Mouse (Mus musculus) lung, postnatal 0 days (tissue): Measurements from ENCODE around the gene Gm9639. TPM values are rescaled to one million over a fixed set of nuclear protein-coding genes. Genes with fewer than 3 reads are reported as not detected.
"Not testable (repeated sequence)": the region's sequence is repeated elsewhere in the genome, so short reads cannot be mapped to it uniquely, and the experiment has no call there.

Experiments
- ATAC-seq: fragments of 200-750 bp; cut with Nextera tagmentation; 2 replicates; pipeline ENCODE4 v1.8.0; 2017; ENCODE audit warnings: moderate library complexity
- DNase-seq: peaks from one replicate; pipeline ENCODE4 v3.0.0-alpha.2; 2016; ENCODE audit warnings: low spot score
- H3K27ac ChIP-seq: fragments of 300-500 bp; sonication (generic); 2 replicates; pipeline ENCODE4 v1.5.1; 2014; ENCODE audit warnings: antibody characterized with exemption, mild to moderate bottlenecking, low read length, mixed read lengths
- H3K27me3 ChIP-seq: fragments of 300-500 bp; sonication (generic); replicated peaks from 2 replicates; pipeline ENCODE4 v1.6.1; 2014; ENCODE audit warnings: low read length, mixed read lengths; ENCODE audit not compliant: insufficient read depth
- H3K36me3 ChIP-seq: fragments of 300-500 bp; sonication (generic); 2 replicates; pipeline ENCODE4 v1.6.1; 2014; ENCODE audit warnings: low read length, mixed read lengths; ENCODE audit not compliant: insufficient read depth
- H3K4me1 ChIP-seq: fragments of 300-500 bp; sonication (generic); 2 replicates; pipeline ENCODE4 v1.6.1; 2014; ENCODE audit warnings: antibody characterized with exemption, low read depth, low read length, mixed read lengths; ENCODE audit not compliant: insufficient read depth
- H3K4me2 ChIP-seq: fragments of 300-500 bp; sonication (generic); replicated peaks from 2 replicates; pipeline ENCODE4 v1.6.1; 2014; ENCODE audit warnings: low read depth, mild to moderate bottlenecking, low read length, moderate library complexity, mixed read lengths
- H3K4me3 ChIP-seq: fragments of 300-500 bp; sonication (generic); 2 replicates; pipeline ENCODE4 v1.5.1; 2014; ENCODE audit warnings: low read depth, low read length
- H3K9ac ChIP-seq: fragments of 300-500 bp; sonication (generic); replicated peaks from 2 replicates; pipeline ENCODE4 v1.6.1; 2014; ENCODE audit warnings: low read depth, mild to moderate bottlenecking
- H3K9me3 ChIP-seq: fragments of 300-500 bp; sonication (generic); 2 replicates; pipeline ENCODE4 v1.6.1; 2016; ENCODE audit warnings: low read length, mixed read lengths
- CTCF ChIP-seq: IDR thresholded peaks from 2 replicates; pipeline ENCODE4 v1.5.1; 2016; ENCODE audit warnings: antibody characterized with exemption, mild to moderate bottlenecking
- EP300 ChIP-seq: IDR thresholded peaks from 2 replicates; pipeline ENCODE4 v1.6.1; 2016; ENCODE audit warnings: antibody characterized with exemption, mild to moderate bottlenecking, control low read depth
- WGBS: fragments of 180-500 bp; shearing (Covaris S2); extraction: QIAGEN DNeasy Blood & Tissue Kit; methylation state at CpG from one replicate; pipeline ENCODE4 v1.1.7; 2014; 5-methylcytosine and 5-hydroxymethylcytosine counted together
- polyA plus RNA-seq: library from polyadenylated mRNA; unstranded; fragments of >200 nt; fragmentation: Nextera tagmentation; extraction: Ambion mirVana; gene quantifications from 2 replicates; pipeline ENCODE4 v1.2.1, GENCODE M21; 2015

Gene Gm9639
- polyA plus RNA-seq, 1 experiment from 2014 or later = not detected

DNA sequence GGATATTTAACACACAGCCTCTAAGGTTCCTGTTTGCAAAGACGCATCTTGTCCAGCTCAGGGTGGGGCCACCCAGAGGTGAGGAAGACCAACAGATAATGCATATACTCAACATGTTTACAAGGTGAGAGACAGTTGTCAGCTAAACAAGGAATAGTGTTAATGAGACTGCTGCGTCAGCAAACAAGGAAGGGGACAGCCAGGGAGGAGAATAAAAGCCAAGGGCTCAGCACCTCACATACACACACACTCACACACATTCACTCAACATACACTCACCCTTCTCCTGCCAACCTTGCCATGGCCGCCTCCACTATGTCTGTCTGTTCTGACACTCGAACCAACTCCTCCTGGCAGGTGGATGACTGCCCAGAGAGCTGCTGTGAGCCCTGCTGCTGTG is 19.5 kb upstream of the Gm9639 start, which contains the start of gene Gm2696:
Gm2696 (plus strand) TSS at position 301 of the 400 bp plus-strand sequence.
- Histone ChIP-seq H3K27ac (no peak within 1 kb of the TSS), H3K9me3 (no peaks in the 10 kb centered on the region), H3K4me3 (no peak within 1 kb of the TSS), H3K4me1 (no peaks in the 10 kb centered on the region), H3K4me2 (no peak within 1 kb of the TSS), H3K9ac (no peak within 1 kb of the TSS), H3K27me3 (no peaks in the 10 kb centered on the region), H3K36me3 (no peaks in the 10 kb centered on the region)
- ATAC-seq (no peak), DNase-seq (no peak)
- TF ChIP-seq EP300 = no peak
- no peak for TF ChIP-seq CTCF
- 34% methylated on average over 4 of the region's 4 CpGs for WGBS

- Histone ChIP-seq H3K9ac (no peak within 1 kb of the TSS), H3K4me3 (no peak within 1 kb of the TSS), H3K9me3 (no peaks in the 10 kb centered on the region), H3K27me3 (no peaks in the 10 kb centered on the region), H3K4me2 (no peak within 1 kb of the TSS), H3K27ac (no peak within 1 kb of the TSS), H3K36me3 (no peaks in the 10 kb centered on the region), H3K4me1 (no peaks in the 10 kb centered on the region)
- 45% methylated on average over 5 of the region's 5 CpGs for WGBS
- no peak for TF ChIP-seq CTCF
- no peak for TF ChIP-seq EP300
- no peak for DNase-seq
- no peak for ATAC-seq
Observed at GRCm38 (mm10) chr10:77811743-77812142, 16.9 kb upstream of the Gm9639 start, which contains the start of gene Gm9507. Gm9507 (minus strand) TSS chr10:77811843.

DNA sequence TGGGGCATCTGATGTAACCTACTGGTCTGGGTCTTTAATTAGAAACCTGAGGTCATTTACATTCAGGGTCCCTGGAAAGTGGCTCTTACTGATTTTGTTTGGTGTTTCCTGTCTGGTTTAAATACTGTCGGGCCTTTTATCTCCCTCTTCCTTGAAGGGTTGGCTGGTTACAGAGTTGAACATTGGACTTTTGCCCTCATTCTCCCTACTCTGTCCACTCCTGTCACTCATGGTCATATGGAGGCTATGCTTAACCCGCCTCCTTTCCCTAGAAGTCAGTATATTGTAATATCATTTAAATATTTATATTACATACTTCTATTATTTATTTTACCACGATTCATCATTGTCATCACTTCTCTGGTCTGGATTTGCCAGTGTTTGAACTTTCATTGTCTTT is 9.2 kb upstream of the Gm9639 start:
- ATAC-seq (0 out of 2 replicates have a peak, but pooled peaks have one; percentile 28), DNase-seq (no peak)
- H3K9ac ChIP-seq = no peak overlapping the region
- H3K36me3 ChIP-seq = no peaks in the 10 kb centered on the region
- TF ChIP-seq CTCF (no peak), EP300 (no peak)
- no peaks in the 10 kb centered on the region for H3K27me3 ChIP-seq
- 37% methylated on average over 3 of the region's 3 CpGs for WGBS
- H3K4me1 ChIP-seq = no peaks in the 10 kb centered on the region
- no peak overlapping the region for H3K27ac ChIP-seq
- H3K4me2 ChIP-seq = no peak overlapping the region
- H3K4me3 ChIP-seq = no peak overlapping the region
- no peaks in the 10 kb centered on the region for H3K9me3 ChIP-seq

DNA sequence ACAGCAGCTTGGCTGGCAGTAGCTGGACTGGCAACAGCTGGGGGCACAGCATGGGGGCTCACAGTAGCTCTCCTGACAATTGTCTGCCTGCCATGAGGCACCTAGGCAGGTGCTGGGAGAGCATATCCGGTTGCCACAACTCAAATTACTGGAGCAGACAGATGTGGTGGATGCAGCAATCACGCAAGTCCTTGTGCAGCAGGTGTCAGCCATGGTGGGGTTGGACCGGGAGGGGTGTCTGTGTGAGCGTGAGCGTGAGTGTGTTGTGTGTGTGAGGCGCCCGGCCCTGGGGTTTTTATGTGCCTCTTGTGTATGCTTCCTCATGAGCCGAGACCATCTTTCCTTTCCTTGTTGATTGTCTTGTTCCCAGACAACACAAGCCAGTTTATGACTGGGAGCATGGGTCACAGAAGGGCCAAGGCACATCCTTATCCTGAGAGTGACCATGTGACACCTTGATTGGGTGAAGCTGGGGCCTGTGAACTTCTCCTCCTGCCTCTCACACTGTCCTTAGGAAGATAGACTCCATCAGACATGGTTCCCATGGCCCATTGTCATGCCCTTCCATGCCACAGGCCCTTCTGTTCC is 4.1 kb upstream of the Gm9639 start, which contains the start of gene Gm19668:
Gm19668 (minus strand) TSS at position 213 of the 588 bp plus-strand sequence.
- ATAC-seq = no peak
- 59% methylated on average over 8 of the region's 8 CpGs for WGBS

DNA sequence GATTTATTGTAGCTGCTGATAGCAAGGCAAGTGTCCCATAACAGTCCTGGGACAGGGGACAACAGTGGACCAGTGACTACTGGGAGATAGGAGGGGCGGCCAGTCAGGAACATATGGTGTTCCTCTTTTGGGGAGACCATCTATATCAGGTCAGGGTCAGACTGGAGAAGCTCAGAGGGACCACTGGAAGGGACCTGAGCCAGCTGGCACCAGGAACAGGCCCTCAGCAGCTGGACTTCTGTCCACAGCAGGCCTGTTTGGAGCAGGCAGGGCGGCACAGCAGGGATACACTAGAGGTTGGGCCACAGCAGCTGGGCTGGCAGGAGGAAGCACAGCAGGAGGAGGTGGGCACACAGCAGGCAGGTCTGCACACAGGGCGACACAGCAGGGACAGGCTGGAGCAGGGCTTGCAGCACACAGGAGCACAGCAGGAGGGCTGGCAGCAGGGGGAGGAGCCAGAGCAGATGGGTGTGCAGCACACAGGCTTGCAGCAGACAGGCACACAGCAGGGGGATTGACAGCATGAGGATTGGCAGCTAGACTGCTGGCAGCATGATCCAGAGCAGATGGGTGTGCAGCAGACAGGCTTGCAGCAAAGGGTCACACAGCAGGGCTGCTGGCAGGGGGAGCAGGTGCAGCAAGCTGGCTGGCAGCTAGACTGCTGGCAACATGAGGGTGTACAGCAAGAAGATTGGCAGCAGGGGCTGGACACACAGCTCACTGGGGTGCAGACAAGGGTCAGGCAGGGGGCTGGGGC is 3.5 kb upstream of the Gm9639 start:
- WGBS = 38% methylated on average over 3 of the region's 3 CpGs
- ATAC-seq, DNase-seq, H3K27ac ChIP-seq, H3K36me3 ChIP-seq, H3K4me3 ChIP-seq, H3K4me2 ChIP-seq, H3K27me3 ChIP-seq, H3K4me1 ChIP-seq, H3K9me3 ChIP-seq, H3K9ac ChIP-seq: not testable (repeated sequence)

More for the DNA sequence above, 4.1 kb upstream of the Gm9639 start, which contains the start of gene Gm19668:
- Histone ChIP-seq H3K9ac (no peak within 1 kb of the TSS), H3K4me3 (no peak within 1 kb of the TSS), H3K9me3 (no peaks in the 10 kb centered on the region), H3K27ac (no peak within 1 kb of the TSS), H3K4me1 (no peaks in the 10 kb centered on the region; the same call in 1 of the 2 replicates), H3K27me3 (no peaks in the 10 kb centered on the region), H3K4me2 (no peak within 1 kb of the TSS), H3K36me3 (no peaks in the 10 kb centered on the region)
- DNase-seq = no peak
- no peak for TF ChIP-seq CTCF
- TF ChIP-seq EP300 = no peak

DNA sequence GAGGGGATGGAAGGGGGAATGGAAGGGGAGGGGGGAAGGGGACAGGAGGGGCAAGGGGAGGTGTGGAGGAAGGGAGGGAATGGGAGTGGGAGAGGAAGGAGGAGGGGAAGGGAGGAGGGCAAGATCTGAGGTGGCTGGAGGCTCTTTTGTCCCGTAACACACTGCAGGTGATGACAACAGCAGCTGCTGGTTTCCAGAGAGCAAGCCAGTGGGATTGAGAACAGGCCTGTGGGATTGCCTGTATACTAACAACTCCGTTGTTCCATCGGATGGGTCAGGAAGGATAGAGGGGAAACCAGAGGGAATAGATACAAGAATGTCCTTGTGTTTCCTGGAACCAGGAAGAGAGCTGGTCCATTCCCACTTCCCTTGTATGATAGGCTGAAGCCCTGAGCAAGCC is 2.8 kb upstream of the Gm9639 start:
- Histone ChIP-seq H3K4me1 (no peaks in the 10 kb centered on the region; the same call in 1 of the 2 replicates), H3K9ac (no peak overlapping the region), H3K36me3 (no peaks in the 10 kb centered on the region), H3K27me3 (no peaks in the 10 kb centered on the region), H3K4me3 (no peak overlapping the region), H3K9me3 (no peaks in the 10 kb centered on the region), H3K4me2 (no peak overlapping the region), H3K27ac (no peak overlapping the region)
- TF ChIP-seq CTCF (no peak), EP300 (no peak)
- peak; percentile 6 for DNase-seq
- WGBS = 6% methylated on average over 3 of the region's 3 CpGs
- ATAC-seq = no peak
